ENCODE assay signal across 20 mouse cellular contexts in the genomic region with DNA sequence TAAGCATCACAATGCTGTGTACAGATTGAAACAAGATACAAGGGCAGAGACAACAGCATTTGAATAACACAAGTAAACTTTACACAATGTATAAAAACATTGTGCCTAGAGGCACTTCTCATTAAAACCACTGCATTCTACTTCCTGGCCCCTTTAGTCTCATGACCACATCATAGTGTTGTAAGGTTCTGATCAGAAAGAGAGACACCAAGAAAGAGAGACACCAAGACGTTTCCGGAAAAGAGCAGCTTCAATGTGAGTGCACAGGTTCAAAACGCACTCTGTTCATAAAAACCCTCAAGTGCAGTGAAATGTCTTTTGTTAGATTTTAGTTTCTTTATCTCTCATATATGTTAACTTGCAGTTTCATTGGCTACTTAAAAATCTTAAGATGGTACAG.
"Had no signal": no experiment of that assay in that cellular context is flagged by ENCODE, and none has a peak within 500 bp of the region (broad histone marks: within the 10 kb centered on the region; RNA-seq: fewer than 3 reads in every experiment).

No protein-coding gene starts in this region.

- H3K4me3 ChIP-seq: limb, embryonic 10.5 days; limb, embryonic 13.5 days; liver, embryonic 12.5 days; liver, embryonic 15.5 days; neural tube, embryonic 12.5 days; neural tube, embryonic 15.5 days had no signal

- H3K27me3 ChIP-seq: limb, embryonic 13.5 days; liver, embryonic 12.5 days; liver, embryonic 15.5 days; neural tube, embryonic 12.5 days; neural tube, embryonic 15.5 days had no signal

- ATAC-seq: liver, embryonic 12.5 days had no signal

- H3K4me1 ChIP-seq: limb, embryonic 10.5 days; limb, embryonic 13.5 days; liver, embryonic 12.5 days; liver, embryonic 15.5 days; neural tube, embryonic 12.5 days; neural tube, embryonic 15.5 days had no signal

- H3K9me3 ChIP-seq: limb, embryonic 10.5 days; limb, embryonic 13.5 days; liver, embryonic 12.5 days; liver, embryonic 15.5 days; neural tube, embryonic 12.5 days; neural tube, embryonic 15.5 days had no signal

- H3K27ac ChIP-seq: limb, embryonic 10.5 days; limb, embryonic 13.5 days; liver, embryonic 12.5 days; liver, embryonic 15.5 days; neural tube, embryonic 12.5 days; neural tube, embryonic 15.5 days; stomach, postnatal 0 days had no signal

- DNase-seq: kidney, adult 18-20 months; kidney, adult 9 months; kidney, postnatal 14 days; kidney, postnatal 4 days; liver; lung, adult 2 months; lung, postnatal 14 days; lung, postnatal 4 days; midbrain, embryonic 14.5 days; right cerebral cortex, adult 18-20 months; right cerebral cortex, postnatal 14 days; thymus, adult 2 months; thymus, postnatal 25 days had no signal
